Mouse (Mus musculus): Measurements from ENCODE around the gene Fry. TPM values are rescaled to one million over a fixed set of nuclear protein-coding genes. Genes with fewer than 3 reads are reported as not detected.

Gene Fry
- total and polyA plus RNA-seq, 3 experiments, result 1.9 to 2.3 TPM; not detected in 1

DNA sequence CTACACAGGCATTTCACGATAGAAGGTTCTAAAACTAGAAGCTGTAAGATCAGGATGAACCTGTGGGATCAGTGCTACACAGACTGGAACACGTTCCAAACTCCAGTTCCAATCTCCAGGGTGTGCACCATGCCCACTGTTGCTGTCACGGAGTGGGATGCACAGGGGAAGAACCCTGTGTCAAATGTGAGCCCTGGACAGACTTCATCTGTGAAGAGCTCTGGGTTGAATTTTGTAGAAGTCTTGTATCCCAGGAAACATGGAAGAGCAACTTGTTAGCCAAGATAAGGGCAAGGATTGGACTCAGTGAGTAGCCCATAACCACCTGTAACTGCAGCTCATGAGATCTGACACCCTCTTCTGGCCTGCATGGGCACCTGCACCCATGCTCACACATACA is 246.2 kb downstream of the Fry start:
- H3K27me3 ChIP-seq (ENCODE audit: control insufficient read depth in 1 of 2, insufficient read depth in 2 of 2, low read length in 2 of 2), result no peaks in the 10 kb centered on the region
- no peak overlapping the region for H3K9ac ChIP-seq (ENCODE audit: control insufficient read depth, low read depth, low read length, poor library complexity, severe bottlenecking)
- H3K36me3 ChIP-seq (ENCODE audit: control insufficient read depth in 1 of 2, insufficient read depth in 2 of 2, low read length in 2 of 2), result no peaks in the 10 kb centered on the region
- H3K27ac ChIP-seq (ENCODE audit: control insufficient read depth, low read depth, low read length), result no peak overlapping the region
- no peak overlapping the region for H3K4me3 ChIP-seq (ENCODE audit: control insufficient read depth in 1 of 2, insufficient read depth in 1 of 2, low read depth in 2 of 2, low read length in 2 of 2)
- H3K9me3 ChIP-seq (replicated peaks; ENCODE audit: insufficient read depth, low read length), result no peaks in the 10 kb centered on the region
- H3K79me2 ChIP-seq (ENCODE audit: control insufficient read depth, insufficient read depth, low read length, poor library complexity), result no peaks in the 10 kb centered on the region
- no peak for DNase-seq (ENCODE audit: low read depth, low spot score)
- H3K4me1 ChIP-seq (ENCODE audit: control insufficient read depth in 1 of 2, insufficient read depth in 2 of 2, low read length in 2 of 2), result no peaks in the 10 kb centered on the region
- TF ChIP-seq RAD21 (IDR thresholded peaks at IDR 0.05; ENCODE audit: low read depth, low read length) (no peak), MAX (IDR thresholded peaks at IDR 0.05; ENCODE audit: low read length) (no peak), TBP (IDR thresholded peaks at IDR 0.05; ENCODE audit: low read depth, low read length) (no peak), ZKSCAN1 (IDR thresholded peaks at IDR 0.05; ENCODE audit: low read depth, low read length) (no peak), ELF1 (IDR thresholded peaks at IDR 0.05; ENCODE audit: low read depth, low read length) (no peak), MAZ (IDR thresholded peaks at IDR 0.05; ENCODE audit: low read depth, low read length) (no peak), EP300 (IDR thresholded peaks at IDR 0.05; ENCODE audit: low read depth in 1 of 2, low read length in 2 of 2) (no peak), USF1 (IDR thresholded peaks at IDR 0.05; ENCODE audit: low read depth, low read length) (no peak), MEF2A (IDR thresholded peaks at IDR 0.05; ENCODE audit: extremely low read depth, insufficient replicate concordance, low read depth, low read length, poor library complexity, severe bottlenecking) (no peak), ETS1 (IDR thresholded peaks at IDR 0.05; ENCODE audit: low read depth, low read length) (no peak), BHLHE40 (IDR thresholded peaks at IDR 0.05; ENCODE audit: borderline replicate concordance, low read depth, low read length) (no peak)

- no peak for TF ChIP-seq POLR2AphosphoS2 (IDR thresholded peaks at IDR 0.05; ENCODE audit: low read length)
- TF ChIP-seq ZNF384 (IDR thresholded peaks at IDR 0.05; ENCODE audit: low read depth, low read length), result no peak
- peak; percentile 27 to 72 (median 49) for TF ChIP-seq CTCF (IDR thresholded peaks at IDR 0.05 in 2 of 3, conservative IDR thresholded peaks at IDR 0.05 in 1 of 3; ENCODE audit: control insufficient read depth in 1 of 3, insufficient read depth in 1 of 3, low read depth in 2 of 3, low read length in 3 of 3, poor library complexity in 1 of 3, severe bottlenecking in 1 of 3)
- peak; percentile 44 for TF ChIP-seq SMC3 (IDR thresholded peaks at IDR 0.05; ENCODE audit: low read depth, low read length)
- peak; percentile 55 for DNase-seq (ENCODE audit: low read depth, low spot score)
- Histone ChIP-seq H3K79me2 (ENCODE audit: control insufficient read depth, insufficient read depth, low read length, poor library complexity) (no peaks in the 10 kb centered on the region), H3K36me3 (ENCODE audit: control insufficient read depth in 1 of 2, insufficient read depth in 2 of 2, low read length in 2 of 2) (0 out of 4 replicates have a peak, but pooled peaks cover 0 to 2% of the 10 kb centered on the region in 2 experiments), H3K9ac (ENCODE audit: control insufficient read depth, low read depth, low read length, poor library complexity, severe bottlenecking) (no peak overlapping the region), H3K4me1 (ENCODE audit: control insufficient read depth in 1 of 2, insufficient read depth in 2 of 2, low read length in 2 of 2) (no peaks in the 10 kb centered on the region; a peak in 1 of 4 replicates), H3K9me3 (replicated peaks; ENCODE audit: insufficient read depth, low read length) (no peaks in the 10 kb centered on the region), H3K27me3 (ENCODE audit: control insufficient read depth in 1 of 2, insufficient read depth in 2 of 2, low read length in 2 of 2) (no peaks in the 10 kb centered on the region), H3K27ac (ENCODE audit: control insufficient read depth, low read depth, low read length) (no peak overlapping the region), H3K4me3 (ENCODE audit: control insufficient read depth in 1 of 2, insufficient read depth in 1 of 2, low read depth in 2 of 2, low read length in 2 of 2) (no peak overlapping the region)
Measured at GRCm38 (mm10) chr5:150367027-150367426, 248.6 kb downstream of the Fry start.

GRCm38 (mm10) chr5:150370291-150370690 is 251.8 kb downstream of the Fry start:
- no peak for DNase-seq (ENCODE audit: low read depth, low spot score)
- Histone ChIP-seq H3K4me3 (ENCODE audit: control insufficient read depth in 1 of 2, insufficient read depth in 1 of 2, low read depth in 2 of 2, low read length in 2 of 2) (no peak overlapping the region), H3K79me2 (ENCODE audit: control insufficient read depth, insufficient read depth, low read length, poor library complexity) (no peaks in the 10 kb centered on the region), H3K9me3 (replicated peaks; ENCODE audit: insufficient read depth, low read length) (no peaks in the 10 kb centered on the region), H3K9ac (ENCODE audit: control insufficient read depth, low read depth, low read length, poor library complexity, severe bottlenecking) (no peak overlapping the region), H3K27me3 (ENCODE audit: control insufficient read depth in 1 of 2, insufficient read depth in 2 of 2, low read length in 2 of 2) (no peaks in the 10 kb centered on the region), H3K4me1 (ENCODE audit: control insufficient read depth in 1 of 2, insufficient read depth in 2 of 2, low read length in 2 of 2) (no peaks in the 10 kb centered on the region; a peak in 1 of 4 replicates), H3K27ac (ENCODE audit: control insufficient read depth, low read depth, low read length) (no peak overlapping the region), H3K36me3 (ENCODE audit: control insufficient read depth in 1 of 2, insufficient read depth in 2 of 2, low read length in 2 of 2) (0 out of 4 replicates have a peak, but pooled peaks cover 0 to 2% of the 10 kb centered on the region in 2 experiments)
- TF ChIP-seq MAFK (IDR thresholded peaks at IDR 0.05; ENCODE audit: borderline replicate concordance, low read depth, low read length) (no peak), POLR2A (IDR thresholded peaks at IDR 0.05; ENCODE audit: control insufficient read depth in 1 of 2, insufficient read depth in 1 of 2, low read depth in 1 of 2, low read length in 2 of 2, poor library complexity in 1 of 2) (no peak), ZKSCAN1 (IDR thresholded peaks at IDR 0.05; ENCODE audit: low read depth, low read length) (no peak), KAT2A (conservative IDR thresholded peaks at IDR 0.05; ENCODE audit: low read depth, low read length) (no peak), TAL1 (IDR thresholded peaks at IDR 0.05; ENCODE audit: low read length) (no peak), MXI1 (IDR thresholded peaks at IDR 0.05; ENCODE audit: low read depth, low read length) (no peak), ZMIZ1 (IDR thresholded peaks at IDR 0.05; ENCODE audit: low read depth, low read length) (no peak), ELF1 (IDR thresholded peaks at IDR 0.05; ENCODE audit: low read depth, low read length) (no peak), EP300 (IDR thresholded peaks at IDR 0.05; ENCODE audit: low read depth in 1 of 2, low read length in 2 of 2) (no peak), USF2 (IDR thresholded peaks at IDR 0.05; ENCODE audit: borderline replicate concordance in 1 of 2, insufficient read depth in 1 of 2, low read depth in 1 of 2, low read length in 2 of 2) (no peak)
